Mouse (Mus musculus): Measurements from ENCODE around the gene Uqcrc1. TPM values are rescaled to one million over a fixed set of nuclear protein-coding genes. Genes with fewer than 3 reads are reported as not detected.

Uqcrc1 gene
- total and polyA plus RNA-seq, 2 experiments from 2014 or later: 456 to 522 TPM

GRCm38 (mm10) chr9:108953081-108953636 lies 16.7 kb downstream of the Uqcrc1 start, which contains the start of gene Col7a1:
Gene Col7a1, plus strand, starts transcription at chr9:108953586.
- Histone ChIP-seq H3K9ac (replicated peaks; ENCODE audit: low read length, poor library complexity, severe bottlenecking) (no peak within 1 kb of the TSS), H3K4me3 (ENCODE audit: low read depth, low read length) (no peak within 1 kb of the TSS), H3K27ac (ENCODE audit: low read depth, low read length) (no peak within 1 kb of the TSS), H3K4me1 (ENCODE audit: insufficient read depth, low read length) (no peaks in the 10 kb centered on the region), H3K36me3 (ENCODE audit: insufficient read depth, low read length) (peaks cover 23% of the 10 kb centered on the region), H3K27me3 (ENCODE audit: insufficient read depth, low read length) (peaks cover 15% of the 10 kb centered on the region), H3K9me3 (ENCODE audit: low read length) (no peaks in the 10 kb centered on the region), H3K4me2 (ENCODE audit: low read depth, low read length, poor library complexity, severe bottlenecking) (no peak within 1 kb of the TSS)
- 7% methylated on average over 15 of the region's 15 CpGs for WGBS
- DNase-seq (ENCODE audit: low spot score): no peak
- no peak for TF ChIP-seq CTCF (IDR thresholded peaks at IDR 0.05)
- ATAC-seq (ENCODE audit: low FRiP score): no peak

- no peak for TF ChIP-seq CTCF (IDR thresholded peaks at IDR 0.05)
- no peaks in the 10 kb centered on the region for H3K4me1 ChIP-seq (ENCODE audit: insufficient read depth, low read length)
- peaks cover 15% of the 10 kb centered on the region for H3K27me3 ChIP-seq (ENCODE audit: insufficient read depth, low read length)
- ATAC-seq (ENCODE audit: low FRiP score) (no peak), DNase-seq (ENCODE audit: low spot score) (no peak)
- H3K4me3 ChIP-seq (ENCODE audit: low read depth, low read length): no peak overlapping the region
- H3K9me3 ChIP-seq (ENCODE audit: low read length): no peaks in the 10 kb centered on the region
- no peak overlapping the region for H3K4me2 ChIP-seq (ENCODE audit: low read depth, low read length, poor library complexity, severe bottlenecking)
- WGBS: 91% methylated on average over 11 of the region's 11 CpGs
- H3K27ac ChIP-seq (ENCODE audit: low read depth, low read length): no peak overlapping the region
- peaks cover 2% of the 10 kb centered on the region for H3K36me3 ChIP-seq (ENCODE audit: insufficient read depth, low read length)
- H3K9ac ChIP-seq (replicated peaks; ENCODE audit: low read length, poor library complexity, severe bottlenecking): no peak overlapping the region
These were observed 18.8 kb downstream of the Uqcrc1 start for GRCm38 (mm10) chr9:108955241-108955640.

DNA sequence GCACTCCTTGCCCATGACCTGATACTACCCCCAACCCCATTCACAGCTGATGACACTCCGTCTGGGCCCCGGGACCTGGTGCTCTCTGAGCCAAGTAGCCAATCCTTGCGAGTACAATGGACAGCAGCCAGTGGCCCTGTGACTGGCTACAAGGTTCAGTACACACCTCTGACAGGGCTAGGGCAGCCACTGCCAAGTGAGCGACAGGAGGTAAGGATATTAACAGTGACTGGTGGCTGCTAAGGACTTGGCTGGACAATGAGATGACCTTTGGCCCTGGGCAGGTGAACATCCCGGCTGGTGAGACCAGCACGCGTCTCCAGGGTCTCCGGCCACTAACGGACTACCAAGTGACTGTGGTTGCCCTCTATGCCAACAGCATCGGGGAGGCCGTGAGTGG lies 19.4 kb downstream of the Uqcrc1 start:
- ATAC-seq (ENCODE audit: low FRiP score) (no peak), DNase-seq (ENCODE audit: low spot score) (no peak)
- no peak for TF ChIP-seq CTCF (IDR thresholded peaks at IDR 0.05)
- Histone ChIP-seq H3K4me3 (ENCODE audit: low read depth, low read length) (no peak overlapping the region), H3K4me1 (ENCODE audit: insufficient read depth, low read length) (no peaks in the 10 kb centered on the region), H3K9ac (replicated peaks; ENCODE audit: low read length, poor library complexity, severe bottlenecking) (no peak overlapping the region), H3K4me2 (ENCODE audit: low read depth, low read length, poor library complexity, severe bottlenecking) (no peak overlapping the region), H3K27ac (ENCODE audit: low read depth, low read length) (no peak overlapping the region), H3K27me3 (ENCODE audit: insufficient read depth, low read length) (peaks cover 15% of the 10 kb centered on the region), H3K9me3 (ENCODE audit: low read length) (no peaks in the 10 kb centered on the region), H3K36me3 (ENCODE audit: insufficient read depth, low read length) (no peaks in the 10 kb centered on the region)
- 90% methylated on average over 11 of the region's 11 CpGs for WGBS

DNA sequence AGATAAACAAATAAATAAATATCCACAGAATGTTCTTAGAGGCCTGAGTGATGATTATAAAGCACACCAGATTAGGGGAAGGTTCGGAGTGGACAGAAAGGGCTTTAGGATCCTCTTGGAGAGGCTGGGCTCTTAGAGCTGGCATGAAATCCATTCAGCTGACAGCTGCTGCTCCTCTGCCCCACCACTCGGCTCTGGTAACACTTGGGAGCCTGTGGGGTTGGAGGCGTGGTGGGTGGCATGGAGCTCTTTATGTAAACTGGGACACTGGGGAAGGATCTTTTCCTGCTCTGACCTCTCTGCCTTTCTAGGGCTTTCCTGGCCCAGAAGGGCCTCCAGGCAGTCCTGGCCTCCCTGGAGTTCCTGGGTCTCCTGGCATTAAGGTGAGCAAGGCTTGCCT lies 27.1 kb downstream of the Uqcrc1 start:
- H3K4me2 ChIP-seq (ENCODE audit: low read depth, low read length, poor library complexity, severe bottlenecking): no peak overlapping the region
- H3K4me3 ChIP-seq (ENCODE audit: low read depth, low read length): no peak overlapping the region
- DNase-seq (ENCODE audit: low spot score): no peak
- no peaks in the 10 kb centered on the region for H3K4me1 ChIP-seq (ENCODE audit: insufficient read depth, low read length)
- TF ChIP-seq CTCF (IDR thresholded peaks at IDR 0.05): no peak
- 68% methylated on average over 3 of the region's 3 CpGs for WGBS
- no peak overlapping the region for H3K27ac ChIP-seq (ENCODE audit: low read depth, low read length)
- ATAC-seq (ENCODE audit: low FRiP score): no peak
- no peaks in the 10 kb centered on the region for H3K27me3 ChIP-seq (ENCODE audit: insufficient read depth, low read length)
- no peaks in the 10 kb centered on the region for H3K9me3 ChIP-seq (ENCODE audit: low read length)
- H3K9ac ChIP-seq (replicated peaks; ENCODE audit: low read length, poor library complexity, severe bottlenecking): no peak overlapping the region
- H3K36me3 ChIP-seq (ENCODE audit: insufficient read depth, low read length): no peaks in the 10 kb centered on the region

GRCm38 (mm10) chr9:108964338-108964737 lies 27.9 kb downstream of the Uqcrc1 start:
- ATAC-seq (ENCODE audit: low FRiP score): no peak
- DNase-seq (ENCODE audit: low spot score): no peak
- H3K36me3 ChIP-seq (ENCODE audit: insufficient read depth, low read length): no peaks in the 10 kb centered on the region
- 83% methylated on average over 6 of the region's 6 CpGs for WGBS
- no peak for TF ChIP-seq CTCF (IDR thresholded peaks at IDR 0.05)
- H3K4me3 ChIP-seq (ENCODE audit: low read depth, low read length): no peak overlapping the region
- no peaks in the 10 kb centered on the region for H3K4me1 ChIP-seq (ENCODE audit: insufficient read depth, low read length)
- H3K27me3 ChIP-seq (ENCODE audit: insufficient read depth, low read length): no peaks in the 10 kb centered on the region
- no peak overlapping the region for H3K4me2 ChIP-seq (ENCODE audit: low read depth, low read length, poor library complexity, severe bottlenecking)
- H3K27ac ChIP-seq (ENCODE audit: low read depth, low read length): no peak overlapping the region
- no peak overlapping the region for H3K9ac ChIP-seq (replicated peaks; ENCODE audit: low read length, poor library complexity, severe bottlenecking)
- H3K9me3 ChIP-seq (ENCODE audit: low read length): no peaks in the 10 kb centered on the region

DNA sequence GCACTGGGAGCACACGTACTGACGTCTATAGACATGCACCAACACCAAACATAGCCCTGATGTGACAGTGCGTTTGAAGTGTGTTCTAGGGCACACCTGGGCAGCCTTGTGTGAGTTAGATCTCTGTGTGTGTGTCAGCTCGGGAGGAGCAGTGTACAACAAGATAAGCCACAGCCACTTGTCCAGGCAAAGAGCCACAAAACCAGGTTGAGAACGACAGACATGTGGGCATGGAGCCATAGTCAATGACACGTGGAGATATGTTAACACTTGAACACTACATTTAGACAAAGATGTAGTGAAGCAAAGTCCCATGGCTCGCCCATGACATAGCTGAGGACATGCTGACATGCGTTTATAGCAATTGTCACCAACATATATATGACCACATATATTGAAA lies 34.2 kb downstream of the Uqcrc1 start:
- DNase-seq (ENCODE audit: low spot score): no peak
- Histone ChIP-seq H3K9ac (replicated peaks; ENCODE audit: low read length, poor library complexity, severe bottlenecking) (no peak overlapping the region), H3K4me3 (ENCODE audit: low read depth, low read length) (no peak overlapping the region), H3K27me3 (ENCODE audit: insufficient read depth, low read length) (no peaks in the 10 kb centered on the region), H3K4me2 (ENCODE audit: low read depth, low read length, poor library complexity, severe bottlenecking) (no peak overlapping the region), H3K27ac (ENCODE audit: low read depth, low read length) (no peak overlapping the region), H3K9me3 (ENCODE audit: low read length) (no peaks in the 10 kb centered on the region), H3K4me1 (ENCODE audit: insufficient read depth, low read length) (no peaks in the 10 kb centered on the region), H3K36me3 (ENCODE audit: insufficient read depth, low read length) (no peaks in the 10 kb centered on the region)
- 86% methylated on average over 8 of the region's 8 CpGs for WGBS
- no peak for TF ChIP-seq CTCF (IDR thresholded peaks at IDR 0.05)
- no peak for ATAC-seq (ENCODE audit: low FRiP score)

Data from midbrain, postnatal 0 days (tissue).